Mouse (Mus musculus): ENCODE results near the gene Ppp4r2. TPM values are rescaled to one million over a fixed set of nuclear protein-coding genes. Genes with fewer than 3 reads are reported as not detected.
A peak's percentile ranks its signal among the peaks of the same experiment; 100 is the strongest.

Gene Ppp4r2
- 18.2 and 22.6 TPM in 2 replicates for polyA plus RNA-seq (2015; fragmentation: Nextera tagmentation; extraction: Ambion mirVana)

DNA sequence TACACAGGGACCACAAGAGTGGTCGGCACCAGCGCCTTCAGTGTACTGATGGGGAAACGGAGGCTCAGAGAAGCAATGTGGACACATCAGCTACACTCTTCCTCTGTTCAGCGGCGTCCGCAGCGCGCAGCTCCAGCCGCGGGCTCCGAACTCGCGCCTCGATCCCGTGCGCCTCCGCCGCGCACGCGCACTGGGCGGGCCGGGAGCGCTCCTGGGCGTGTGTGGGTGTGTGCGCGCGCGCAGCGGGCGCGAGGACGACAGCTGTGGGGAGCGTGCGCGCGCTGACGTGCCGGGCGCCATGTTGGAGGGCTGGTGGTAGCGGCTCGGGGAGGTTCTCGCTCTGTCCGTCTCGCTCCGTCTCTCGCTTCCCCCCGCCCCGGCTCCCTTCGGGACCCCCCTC lies at the start of gene Ppp4r2:
Ppp4r2 (plus strand) TSS at position 268 of the 400 bp plus-strand sequence.
- peak; percentile 95 for DNase-seq (ENCODE audit: low spot score)

DNA sequence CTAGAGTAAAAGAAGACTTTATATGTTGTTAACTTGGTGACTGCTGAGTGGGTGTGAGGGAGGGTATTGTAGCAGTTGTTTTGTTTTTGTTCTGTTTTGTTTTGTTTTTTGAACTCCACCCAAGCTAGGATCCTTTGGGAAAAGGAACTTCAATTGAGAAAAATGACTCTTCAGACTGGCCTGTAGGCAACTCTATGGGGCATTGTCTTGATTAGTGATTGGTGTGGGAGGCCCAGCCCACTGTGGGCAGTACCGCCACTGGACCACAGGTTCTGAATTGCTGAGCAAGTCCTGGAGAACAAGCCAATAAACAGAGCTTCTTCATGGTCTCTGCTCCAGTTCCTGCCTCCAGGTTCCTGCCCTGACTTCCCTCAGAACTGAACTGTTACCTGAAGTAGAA lies 45.7 kb upstream of the Ppp4r2 start:
- no peak for DNase-seq (ENCODE audit: low spot score)

DNA sequence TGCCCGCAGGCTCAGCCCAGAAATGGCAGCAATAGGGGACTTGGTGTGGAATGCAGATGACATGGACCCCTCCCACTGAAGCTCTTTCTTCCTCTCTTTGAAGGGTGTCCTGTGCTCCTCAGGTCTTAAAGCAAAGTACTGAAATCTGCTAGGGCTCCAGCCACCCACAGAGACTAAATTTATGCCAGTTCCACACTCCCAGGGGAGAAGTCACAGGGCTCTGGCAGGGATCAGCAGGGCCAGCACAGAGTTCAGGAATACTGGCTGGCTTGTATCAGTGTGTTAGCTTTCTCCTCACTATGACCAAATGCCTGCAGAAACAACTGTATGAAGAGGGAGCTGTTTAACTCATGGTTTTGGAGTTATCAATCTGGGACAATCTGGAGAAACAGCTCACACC lies 44.3 kb upstream of the Ppp4r2 start:
- no peak for DNase-seq (ENCODE audit: low spot score)

DNA sequence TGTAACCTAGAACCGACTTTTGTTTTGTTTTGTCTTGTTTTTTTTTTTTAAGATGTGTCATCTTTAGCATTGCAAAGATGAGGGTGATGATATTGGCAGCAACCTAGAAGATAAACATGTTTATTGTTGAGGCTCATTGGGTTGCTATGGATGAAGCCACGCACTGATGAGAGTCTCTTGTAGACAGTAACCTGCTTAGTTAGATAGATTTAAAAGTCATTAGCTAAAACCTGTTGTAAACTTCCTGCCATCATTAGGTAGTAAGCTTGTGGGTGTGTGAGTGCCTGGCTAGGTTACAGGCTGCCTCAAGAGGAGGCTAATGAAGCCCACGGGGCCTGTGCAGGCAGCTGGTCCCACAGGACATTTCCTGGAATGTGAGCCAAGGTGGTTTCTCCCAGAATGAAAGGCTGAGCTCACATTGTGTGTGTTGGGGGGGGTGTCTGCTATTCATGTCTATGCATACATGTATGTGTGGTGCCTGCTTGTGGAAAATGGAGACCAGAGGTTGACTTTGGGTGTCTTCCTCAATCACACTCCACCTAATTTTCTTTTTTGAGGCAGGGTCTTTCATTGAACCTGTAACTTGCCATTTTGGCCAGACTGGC lies 41.3 kb upstream of the Ppp4r2 start:
- no peak for DNase-seq (ENCODE audit: low spot score)

DNA sequence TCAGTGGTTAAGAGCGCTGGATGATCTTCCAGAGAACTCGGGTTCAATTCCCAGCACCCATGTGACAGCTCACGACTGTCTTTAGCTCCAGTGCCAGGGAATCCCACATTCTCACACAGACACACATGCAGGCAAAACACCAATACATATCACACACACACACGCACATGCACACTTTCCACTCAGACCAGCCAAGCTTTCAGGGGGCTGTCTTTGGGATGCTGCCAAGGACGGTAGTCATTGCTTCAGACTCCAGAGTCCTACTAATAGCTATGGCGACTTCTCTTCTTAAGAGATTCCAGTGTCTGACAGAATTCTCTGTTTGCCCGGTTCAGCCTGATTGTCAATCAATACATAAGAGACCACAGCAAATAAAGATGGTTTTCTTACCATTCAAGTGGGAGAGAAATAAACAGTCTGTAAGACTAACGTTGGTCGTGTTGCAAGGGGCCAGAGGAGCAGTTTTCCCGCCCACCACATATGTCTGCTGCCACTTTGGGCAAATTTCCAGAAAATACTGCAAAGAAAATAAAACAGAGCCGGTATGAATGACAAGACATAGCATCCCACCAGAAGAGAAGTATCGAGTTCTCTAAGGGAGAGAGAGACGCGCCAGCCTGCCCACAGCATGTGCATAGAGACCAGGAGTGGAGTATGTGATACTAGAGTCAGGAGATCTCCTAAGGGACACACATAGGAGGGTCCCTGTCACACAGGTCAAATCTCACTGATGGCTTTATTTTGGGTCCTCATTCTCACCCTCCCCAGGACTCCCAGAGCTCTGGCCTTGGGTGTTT lies 40.3 kb upstream of the Ppp4r2 start:
- DNase-seq (ENCODE audit: low spot score) = no peak

DNA sequence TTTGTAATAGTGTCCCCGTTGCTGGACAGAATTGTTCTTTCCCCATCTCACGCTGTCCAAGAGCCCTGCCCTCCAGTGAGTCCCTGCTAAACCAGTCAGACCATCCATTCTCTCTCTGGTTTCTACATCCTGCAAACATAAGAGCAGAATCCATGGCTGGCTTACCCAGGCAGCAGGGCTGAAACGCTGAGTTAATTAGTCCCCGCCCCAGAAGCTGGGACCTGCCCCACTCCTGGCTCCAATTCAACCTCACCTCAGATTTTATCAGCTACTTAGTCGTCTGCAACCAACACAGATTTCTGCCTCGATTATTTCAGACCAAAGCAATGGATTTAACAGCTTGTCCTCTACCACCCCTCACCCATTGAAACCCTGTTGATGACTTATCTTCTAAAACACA lies 37.6 kb upstream of the Ppp4r2 start:
- no peak for DNase-seq (ENCODE audit: low spot score)

DNA sequence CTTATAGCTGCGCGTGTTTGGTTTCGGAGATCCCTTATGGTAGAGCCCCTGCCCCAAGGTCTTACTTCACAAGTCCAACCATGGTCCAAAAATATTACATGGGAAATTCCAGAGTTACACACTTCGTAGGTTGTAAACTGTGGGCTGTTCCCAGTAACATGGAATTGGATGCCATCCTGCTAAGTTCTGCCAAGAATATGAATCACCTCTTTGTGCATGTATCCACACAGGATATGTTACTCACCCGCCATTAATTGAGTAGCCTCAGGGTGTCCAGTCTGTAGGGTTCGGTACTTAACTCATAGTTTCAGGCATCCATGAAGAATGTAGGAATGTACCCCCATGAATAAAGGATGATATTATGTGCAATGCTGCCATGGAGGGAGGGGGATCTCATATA lies 34.1 kb upstream of the Ppp4r2 start:
- no peak for DNase-seq (ENCODE audit: low spot score)

DNA sequence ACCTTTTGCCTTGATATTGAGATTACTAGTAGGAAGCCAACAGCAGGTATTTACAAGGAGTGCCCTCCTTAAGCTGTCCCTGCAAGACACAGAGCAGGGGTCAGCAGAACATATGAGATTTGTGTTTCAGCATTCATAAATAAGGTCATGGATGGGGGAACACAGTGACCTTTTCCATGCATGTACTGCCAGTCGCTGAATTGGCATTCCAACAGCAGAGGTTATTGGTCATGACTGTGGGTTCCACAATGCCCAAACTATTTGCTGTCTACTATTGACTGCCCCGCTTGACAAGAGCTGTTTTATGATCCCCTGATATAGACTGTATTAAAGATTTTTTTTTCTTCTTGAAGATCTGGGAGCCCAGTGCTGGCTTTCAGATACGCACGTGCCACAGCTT lies 33.7 kb upstream of the Ppp4r2 start:
- DNase-seq (ENCODE audit: low spot score) = no peak

DNA sequence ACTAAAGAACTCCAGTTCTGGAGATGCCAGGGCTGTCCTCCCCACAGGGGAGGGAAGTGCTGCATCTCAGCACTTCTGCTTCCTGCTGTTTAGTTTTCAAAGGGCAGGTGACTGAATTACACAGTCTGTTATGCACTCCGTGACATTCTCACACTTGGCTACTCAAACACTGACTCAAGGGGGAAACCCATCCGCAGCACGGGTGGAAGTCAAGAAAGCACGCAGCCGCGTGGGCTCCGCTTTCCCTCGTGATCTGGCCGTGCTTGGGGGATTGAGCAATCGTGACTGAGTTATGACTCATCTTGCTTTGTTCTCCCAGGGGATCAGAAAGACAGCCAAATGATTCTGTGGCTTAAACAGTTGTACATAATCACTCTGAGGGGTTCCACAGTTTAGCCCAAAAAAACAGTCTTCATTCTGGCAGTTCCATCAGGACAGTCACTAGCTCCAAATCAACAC lies 32.9 kb upstream of the Ppp4r2 start:
- no peak for DNase-seq (ENCODE audit: low spot score)

DNA sequence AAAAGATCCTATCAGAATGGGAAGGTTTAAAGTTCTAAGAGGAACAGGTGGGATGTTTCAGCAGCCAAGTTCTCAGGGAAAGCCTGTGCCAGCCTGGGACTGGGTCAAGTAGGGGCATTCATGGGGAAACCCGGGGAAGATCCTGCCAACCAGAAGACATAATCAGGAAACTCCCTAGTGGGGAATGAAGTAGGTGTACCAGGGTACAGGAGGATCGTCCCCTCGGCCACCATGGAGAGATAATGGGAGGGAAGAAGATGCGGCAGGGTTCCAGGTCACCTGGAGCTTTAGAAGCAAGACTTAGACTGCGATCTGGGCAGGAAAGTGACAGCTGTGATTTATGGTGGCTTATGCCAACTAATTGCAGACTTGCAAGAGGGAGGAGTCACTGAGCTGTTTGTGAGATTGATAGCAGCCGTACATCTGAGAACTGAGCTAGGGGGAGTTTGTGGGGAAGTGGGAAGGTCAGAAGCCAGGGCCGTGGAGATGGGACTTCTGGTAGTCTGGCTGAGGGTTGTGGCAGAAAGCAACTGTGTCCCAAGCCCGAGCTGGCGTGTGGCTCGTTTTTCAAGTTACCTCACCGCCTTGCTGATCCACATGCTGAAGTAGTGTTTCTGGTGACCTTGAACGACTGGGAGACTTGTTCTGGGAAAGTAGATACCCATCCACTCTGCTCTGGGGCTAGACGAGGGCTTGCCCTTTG lies 30.9 kb upstream of the Ppp4r2 start:
- no peak for DNase-seq (ENCODE audit: low spot score)

DNA sequence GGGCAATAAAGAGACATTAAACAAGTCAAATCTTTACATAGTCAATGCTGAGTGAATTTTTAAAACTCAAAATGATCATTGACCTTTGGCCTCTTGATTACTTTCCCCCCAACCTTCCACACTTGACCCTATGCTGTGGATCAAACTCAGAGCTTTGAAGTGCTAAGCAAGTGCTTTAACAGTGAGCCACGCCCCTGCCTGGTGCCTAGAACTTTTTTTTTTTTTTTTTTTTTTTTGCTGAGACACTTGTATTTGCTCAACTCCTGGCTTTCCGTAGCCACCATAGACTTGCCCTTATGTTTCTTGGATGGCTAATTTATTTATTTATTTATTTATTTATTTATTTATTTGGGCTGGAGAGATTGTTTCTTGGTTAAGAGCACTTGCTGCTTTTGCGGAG lies 30.2 kb upstream of the Ppp4r2 start:
- no peak for DNase-seq (ENCODE audit: low spot score)

DNA sequence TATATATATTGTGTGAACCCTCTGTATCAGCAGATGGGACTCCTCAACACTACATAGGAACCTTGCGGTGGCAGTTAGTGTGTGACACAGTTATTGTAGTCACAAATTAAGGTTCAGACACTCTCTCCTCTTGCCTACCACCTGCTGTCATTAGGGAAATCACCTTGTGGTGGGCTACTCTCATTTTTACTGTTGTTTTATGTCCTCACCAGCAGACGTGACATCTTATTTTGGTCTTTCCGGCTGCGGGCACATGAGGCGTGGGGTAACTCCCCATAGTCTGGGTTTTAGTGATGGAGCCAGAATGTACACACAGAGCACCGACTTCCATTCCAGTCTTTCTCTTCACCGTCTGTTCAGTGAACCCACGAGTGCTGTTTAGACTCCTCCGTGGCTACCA lies 26.2 kb upstream of the Ppp4r2 start:
- DNase-seq (ENCODE audit: low spot score) = no peak

DNA sequence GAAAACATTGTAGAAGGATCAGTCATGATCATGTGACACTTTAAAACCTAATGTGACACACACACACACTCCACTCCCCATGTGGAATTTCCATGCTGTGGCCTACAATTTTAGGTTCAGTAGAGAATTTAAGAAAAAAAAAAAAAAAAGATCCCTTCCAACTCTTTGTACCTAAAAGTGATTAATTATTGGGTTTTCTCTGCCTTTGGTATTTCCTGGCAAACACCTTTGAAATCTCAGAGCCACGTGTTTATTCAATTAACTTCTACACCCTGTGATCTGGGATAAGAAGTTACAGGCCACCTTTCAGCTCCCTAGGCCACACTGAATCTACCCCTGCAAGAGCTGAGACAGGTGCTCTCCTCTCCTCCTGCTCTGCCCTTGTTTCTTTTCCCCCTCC lies 25.7 kb upstream of the Ppp4r2 start:
- DNase-seq (ENCODE audit: low spot score) = no peak

DNA sequence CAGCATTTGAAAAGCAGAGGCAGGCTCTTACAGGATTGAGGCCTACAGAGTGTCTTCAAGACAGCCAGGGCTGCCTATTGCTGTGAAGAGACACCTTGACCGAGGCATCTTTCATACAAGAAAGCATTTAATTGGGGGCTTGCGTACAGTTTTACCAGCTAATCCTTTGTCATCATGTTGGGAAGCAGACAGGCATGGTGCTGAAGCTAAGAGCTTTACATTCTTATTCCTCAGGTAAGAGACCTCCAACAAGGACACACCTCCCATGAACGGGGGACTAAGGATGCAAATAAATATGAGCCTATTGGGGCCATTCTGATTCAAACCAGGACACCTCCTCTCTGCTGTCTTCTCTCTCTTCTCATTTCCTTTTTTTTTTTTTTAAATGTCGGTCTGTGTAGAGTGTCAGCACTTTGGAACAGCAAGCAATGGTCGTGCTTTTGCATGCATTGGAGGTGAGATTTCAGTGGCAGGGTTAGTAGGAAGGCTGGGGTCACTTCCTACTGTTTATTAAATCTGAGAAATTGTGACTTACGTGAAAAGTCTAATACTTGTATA lies 25.1 kb upstream of the Ppp4r2 start:
- DNase-seq (ENCODE audit: low spot score) = no peak

DNA sequence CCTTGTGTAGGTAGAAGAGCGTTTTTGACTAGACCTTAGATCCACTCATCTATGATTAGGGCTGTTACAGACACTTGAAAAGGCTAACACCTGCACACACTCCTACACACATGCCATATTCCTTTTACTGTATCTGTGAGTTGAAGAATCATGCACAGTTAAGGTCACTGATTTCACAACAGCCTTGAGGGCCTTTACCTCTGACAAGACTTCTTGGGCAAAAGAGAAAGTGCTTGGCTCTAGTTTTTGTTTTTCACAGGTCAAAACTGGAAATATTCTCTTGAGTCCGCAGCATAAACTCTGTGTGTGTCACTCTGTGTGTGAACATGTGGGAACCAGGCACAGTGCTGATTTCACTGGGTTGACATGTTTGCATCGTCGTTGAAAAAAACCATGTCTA lies 23.3 kb upstream of the Ppp4r2 start:
- no peak for DNase-seq (ENCODE audit: low spot score)

DNA sequence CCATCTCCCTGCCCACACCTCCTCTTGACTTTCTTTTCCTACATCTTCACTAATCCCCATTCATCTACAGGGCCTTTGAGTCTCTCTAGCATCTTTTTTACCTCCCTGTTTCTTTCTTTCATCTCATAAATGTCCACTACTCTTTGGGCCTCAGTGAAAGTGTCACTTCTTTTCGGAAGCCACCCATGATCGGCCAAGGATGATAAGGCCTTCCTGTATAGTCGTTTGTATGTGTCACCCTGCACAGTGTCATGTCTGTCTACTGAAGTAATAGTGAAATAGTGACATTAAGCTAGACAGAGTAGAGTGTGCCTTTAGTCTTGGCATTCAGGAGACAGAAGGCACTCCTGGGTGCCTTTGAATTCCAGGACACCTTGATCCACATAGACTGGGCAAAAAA lies 21.7 kb upstream of the Ppp4r2 start:
- no peak for DNase-seq (ENCODE audit: low spot score)

DNA sequence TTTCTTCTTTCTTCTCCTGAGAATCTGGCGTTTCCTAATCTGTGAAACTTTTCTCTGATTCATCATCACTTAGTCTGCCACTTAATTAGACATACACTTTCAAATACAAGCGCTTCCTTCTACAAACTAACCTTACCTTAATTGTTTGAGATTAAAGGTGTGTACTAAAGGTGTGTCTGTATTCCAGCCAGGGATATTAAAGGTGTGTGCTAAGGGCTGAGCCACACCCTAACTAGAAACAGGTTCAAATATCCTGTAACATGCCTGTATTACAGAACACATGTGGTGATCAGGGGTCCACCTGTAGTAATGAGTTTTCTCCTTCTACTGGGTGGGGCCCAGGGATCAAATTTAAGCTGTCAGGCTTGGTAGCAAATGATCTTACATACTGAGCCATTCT lies 12.1 kb upstream of the Ppp4r2 start:
- no peak for DNase-seq (ENCODE audit: low spot score)

DNA sequence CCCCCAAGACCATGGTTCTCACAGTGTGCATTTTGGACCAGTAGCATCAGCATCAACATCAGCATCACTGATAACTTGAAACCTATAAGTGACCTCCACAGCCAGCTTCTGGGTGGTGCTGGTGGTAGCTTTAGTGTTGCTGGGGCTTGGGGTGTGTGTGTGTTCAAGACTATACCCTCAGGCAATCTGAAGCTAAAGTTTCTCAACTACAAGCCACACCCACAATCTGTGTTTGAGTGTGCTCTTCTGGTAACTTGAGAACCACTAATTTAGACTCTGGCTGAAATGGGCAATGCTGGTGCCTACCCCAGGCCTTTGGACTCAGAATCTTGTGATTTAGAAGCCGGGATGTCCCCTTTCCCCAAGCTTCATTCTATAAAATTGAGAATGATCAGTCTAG lies 10.1 kb upstream of the Ppp4r2 start:
- DNase-seq (ENCODE audit: low spot score) = no peak

DNA sequence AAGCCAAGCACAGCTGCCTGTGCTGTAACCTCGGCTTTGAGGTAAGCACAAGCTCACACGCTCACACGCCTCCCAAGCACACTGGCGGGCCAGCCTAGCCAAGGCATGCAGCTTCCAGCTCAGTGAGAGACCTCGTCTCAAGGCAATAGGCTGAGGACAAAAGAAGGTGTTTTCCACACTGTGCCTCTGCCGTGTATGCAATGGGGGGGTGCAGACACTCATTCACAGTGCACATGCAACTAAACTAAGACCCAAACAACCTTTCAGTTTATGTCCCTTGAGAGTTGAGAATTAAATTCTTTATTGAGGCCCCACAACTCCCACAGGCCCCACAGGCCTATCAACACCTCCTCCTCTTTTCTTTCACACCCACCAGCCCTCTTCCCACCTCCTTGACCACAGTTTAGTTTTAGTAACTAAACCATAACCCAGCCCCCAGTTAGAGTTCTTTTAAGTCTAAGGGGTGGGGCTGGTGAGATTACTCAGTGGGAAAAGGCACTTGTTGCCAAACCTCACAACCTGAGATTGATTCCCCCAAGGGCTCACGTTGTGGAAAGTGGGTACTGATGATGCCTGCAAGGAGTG lies 8.9 kb upstream of the Ppp4r2 start:
- DNase-seq (ENCODE audit: low spot score) = no peak

DNA sequence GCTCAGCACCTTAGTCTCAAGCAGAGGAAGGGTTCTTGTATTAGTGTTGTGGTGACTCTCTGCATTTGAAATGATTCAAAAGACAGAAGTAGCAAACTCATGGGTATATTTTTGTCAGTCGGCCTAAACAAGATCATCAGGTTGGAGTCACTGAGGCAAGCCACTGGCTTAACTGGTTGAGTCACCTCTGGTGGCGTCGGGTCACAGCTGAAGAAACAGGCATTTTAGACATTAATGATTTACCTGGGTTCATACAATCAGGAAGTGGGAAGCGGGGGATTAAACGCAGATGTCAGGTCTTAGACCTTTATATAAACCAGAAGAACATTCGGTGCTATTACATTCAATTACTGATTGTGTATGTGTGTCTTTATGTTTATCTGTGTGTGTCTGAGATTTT lies 7.4 kb upstream of the Ppp4r2 start:
- no peak for DNase-seq (ENCODE audit: low spot score)

DNA sequence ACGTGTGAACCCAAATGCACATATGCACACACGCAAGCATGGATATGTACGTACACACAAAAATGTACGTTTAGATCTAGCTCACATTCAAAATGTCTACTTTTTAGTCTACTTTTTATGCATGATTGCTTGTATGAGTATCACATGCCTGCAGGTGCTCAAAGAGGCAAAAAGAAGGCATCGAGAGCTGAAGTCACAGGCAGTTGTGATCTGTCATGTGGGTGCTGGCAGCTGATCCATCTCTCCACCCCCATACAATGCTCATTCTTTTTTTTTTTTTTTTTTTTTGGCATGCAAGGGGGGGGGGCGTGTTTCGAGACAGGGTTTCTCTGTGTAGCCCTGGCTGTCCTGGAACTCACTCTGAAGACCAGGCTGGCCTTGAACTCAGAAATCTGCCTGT lies 4.9 kb upstream of the Ppp4r2 start:
- DNase-seq (ENCODE audit: low spot score) = no peak

DNA sequence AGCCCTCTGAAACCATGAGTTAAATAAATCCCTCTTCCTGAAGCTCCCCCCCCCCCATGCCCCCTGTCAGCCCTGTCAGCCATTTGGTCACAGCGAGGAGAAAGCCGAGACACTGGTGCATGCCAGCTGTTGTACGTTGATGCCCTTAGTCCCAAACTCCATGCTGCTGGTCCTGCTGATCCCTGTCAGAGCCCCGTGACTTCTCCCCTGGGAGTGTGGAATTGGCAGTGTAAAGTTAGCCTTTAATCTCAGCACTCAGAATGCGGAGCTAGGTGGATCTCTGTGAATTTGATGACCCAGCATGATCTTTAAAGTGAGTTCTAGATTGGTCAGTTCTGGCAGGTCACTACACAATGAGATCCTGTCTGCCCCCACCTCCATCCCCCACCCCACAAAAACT lies 3.7 kb upstream of the Ppp4r2 start:
- no peak for DNase-seq (ENCODE audit: low spot score)

Data from thymus, postnatal 0 days (tissue).